Mouse (Mus musculus): ENCODE measurements around the gene Rap1a. TPM values are rescaled to one million over a fixed set of nuclear protein-coding genes. Genes with fewer than 3 reads are reported as not detected.

Rap1a gene
- total and polyA plus RNA-seq, 3 experiments = 32.3 to 64.5 TPM; not detected in 1

DNA sequence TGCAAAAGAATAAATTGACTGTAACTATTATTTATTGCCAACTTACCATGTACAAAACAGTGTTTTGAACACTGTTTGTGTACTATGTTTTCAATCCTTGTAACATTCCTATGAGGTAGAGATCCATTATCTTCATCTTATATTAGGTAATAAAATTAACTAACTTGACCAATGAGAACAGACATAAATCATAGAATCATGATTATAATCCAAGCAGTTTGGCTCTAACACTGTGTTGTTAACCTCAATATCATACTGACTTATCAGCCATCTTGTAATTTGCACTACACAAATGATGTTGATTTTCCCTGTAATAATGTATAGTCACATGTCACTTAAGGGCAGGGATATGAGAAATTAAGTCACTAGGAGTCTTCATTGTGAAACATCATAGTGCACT lies 26.6 kb downstream of the Rap1a start:
- Histone ChIP-seq H3K79me2 (ENCODE audit: control insufficient read depth, insufficient read depth, low read length, poor library complexity) (peaks cover 35% of the 10 kb centered on the region), H3K36me3 (ENCODE audit: control insufficient read depth in 1 of 2, insufficient read depth in 2 of 2, low read length in 2 of 2) (peaks cover 0 to 27% of the 10 kb centered on the region in 2 experiments; a peak in 3 of 4 replicates), H3K4me1 (ENCODE audit: control insufficient read depth in 1 of 2, insufficient read depth in 2 of 2, low read length in 2 of 2) (peaks cover 14 to 18% of the 10 kb centered on the region in 2 experiments), H3K9ac (ENCODE audit: control insufficient read depth, low read depth, low read length, poor library complexity, severe bottlenecking) (no peak overlapping the region), H3K9me3 (replicated peaks; ENCODE audit: insufficient read depth, low read length) (no peaks in the 10 kb centered on the region), H3K4me3 (ENCODE audit: control insufficient read depth in 1 of 2, insufficient read depth in 1 of 2, low read depth in 2 of 2, low read length in 2 of 2) (no peak overlapping the region), H3K27me3 (ENCODE audit: control insufficient read depth in 1 of 2, insufficient read depth in 2 of 2, low read length in 2 of 2) (no peaks in the 10 kb centered on the region), H3K27ac (ENCODE audit: control insufficient read depth, low read depth, low read length) (no peak overlapping the region)
- DNase-seq (ENCODE audit: low read depth, low spot score) = no peak
- no peak for TF ChIP-seq ZKSCAN1 (IDR thresholded peaks at IDR 0.05; ENCODE audit: low read depth, low read length)
- TF ChIP-seq RCOR1 (IDR thresholded peaks at IDR 0.05; ENCODE audit: low read depth, low read length) = no peak
- TF ChIP-seq CHD2 (IDR thresholded peaks at IDR 0.05; ENCODE audit: low read length) = no peak
- TF ChIP-seq ZC3H11A (IDR thresholded peaks at IDR 0.05; ENCODE audit: low read depth, low read length) = no peak

DNA sequence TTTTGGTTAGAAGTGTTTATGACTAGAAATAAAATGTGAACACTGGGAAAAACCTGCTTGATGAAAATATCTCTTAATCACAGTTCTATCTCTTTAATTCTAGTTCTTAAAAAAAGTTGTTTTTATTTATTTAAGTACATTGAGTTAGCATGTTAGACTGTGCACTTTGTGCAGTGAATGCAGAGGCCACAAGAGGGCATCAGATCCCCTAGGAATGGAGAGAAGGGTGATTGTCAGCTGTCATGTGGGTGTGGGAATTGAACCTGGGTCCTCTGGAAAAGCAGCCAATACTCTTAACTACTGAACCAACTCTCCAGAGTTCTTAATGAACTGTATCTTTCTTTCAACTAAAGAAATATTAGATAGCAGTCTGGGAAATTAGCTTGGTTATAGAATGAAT lies 29.6 kb downstream of the Rap1a start:
- Histone ChIP-seq H3K4me1 (ENCODE audit: control insufficient read depth in 1 of 2, insufficient read depth in 2 of 2, low read length in 2 of 2) (peaks cover 15 to 22% of the 10 kb centered on the region in 2 experiments), H3K9me3 (replicated peaks; ENCODE audit: insufficient read depth, low read length) (no peaks in the 10 kb centered on the region), H3K4me3 (ENCODE audit: control insufficient read depth in 1 of 2, insufficient read depth in 1 of 2, low read depth in 2 of 2, low read length in 2 of 2) (no peak overlapping the region), H3K9ac (ENCODE audit: control insufficient read depth, low read depth, low read length, poor library complexity, severe bottlenecking) (no peak overlapping the region), H3K27ac (ENCODE audit: control insufficient read depth, low read depth, low read length) (no peak overlapping the region), H3K36me3 (ENCODE audit: control insufficient read depth in 1 of 2, insufficient read depth in 2 of 2, low read length in 2 of 2) (peaks cover 0 to 32% of the 10 kb centered on the region in 2 experiments; a peak in 3 of 4 replicates), H3K27me3 (ENCODE audit: control insufficient read depth in 1 of 2, insufficient read depth in 2 of 2, low read length in 2 of 2) (no peaks in the 10 kb centered on the region), H3K79me2 (ENCODE audit: control insufficient read depth, insufficient read depth, low read length, poor library complexity) (peaks cover 27% of the 10 kb centered on the region)
- peak; percentile 75 for DNase-seq (ENCODE audit: low read depth, low spot score)
- TF ChIP-seq BHLHE40 (IDR thresholded peaks at IDR 0.05; ENCODE audit: borderline replicate concordance, low read depth, low read length) = no peak
- TF ChIP-seq SMC3 (IDR thresholded peaks at IDR 0.05; ENCODE audit: low read depth, low read length) = peak; percentile 85
- no peak for TF ChIP-seq TAL1 (IDR thresholded peaks at IDR 0.05; ENCODE audit: low read length)
- peak; percentile 34; the same call in 1 of the 2 replicates for TF ChIP-seq ZNF384 (IDR thresholded peaks at IDR 0.05; ENCODE audit: low read depth, low read length)
- TF ChIP-seq MAFK (IDR thresholded peaks at IDR 0.05; ENCODE audit: borderline replicate concordance, low read depth, low read length) = no peak
- TF ChIP-seq POLR2AphosphoS5 (IDR thresholded peaks at IDR 0.05; ENCODE audit: borderline replicate concordance, low read depth, low read length) = no peak
- peak; percentile 66 to 79 (median 68) for TF ChIP-seq CTCF (IDR thresholded peaks at IDR 0.05 in 2 of 3, conservative IDR thresholded peaks at IDR 0.05 in 1 of 3; ENCODE audit: control insufficient read depth in 1 of 3, insufficient read depth in 1 of 3, low read depth in 2 of 3, low read length in 3 of 3, poor library complexity in 1 of 3, severe bottlenecking in 1 of 3)
- TF ChIP-seq RCOR1 (IDR thresholded peaks at IDR 0.05; ENCODE audit: low read depth, low read length) = no peak
- peak; percentile 78 for TF ChIP-seq ZC3H11A (IDR thresholded peaks at IDR 0.05; ENCODE audit: low read depth, low read length)
- TF ChIP-seq RAD21 (IDR thresholded peaks at IDR 0.05; ENCODE audit: low read depth, low read length) = peak; percentile 85
- TF ChIP-seq ZMIZ1 (IDR thresholded peaks at IDR 0.05; ENCODE audit: low read depth, low read length) = no peak
- peak; percentile 55; the same call in 1 of the 2 replicates for TF ChIP-seq SIN3A (IDR thresholded peaks at IDR 0.05; ENCODE audit: low read length)

DNA sequence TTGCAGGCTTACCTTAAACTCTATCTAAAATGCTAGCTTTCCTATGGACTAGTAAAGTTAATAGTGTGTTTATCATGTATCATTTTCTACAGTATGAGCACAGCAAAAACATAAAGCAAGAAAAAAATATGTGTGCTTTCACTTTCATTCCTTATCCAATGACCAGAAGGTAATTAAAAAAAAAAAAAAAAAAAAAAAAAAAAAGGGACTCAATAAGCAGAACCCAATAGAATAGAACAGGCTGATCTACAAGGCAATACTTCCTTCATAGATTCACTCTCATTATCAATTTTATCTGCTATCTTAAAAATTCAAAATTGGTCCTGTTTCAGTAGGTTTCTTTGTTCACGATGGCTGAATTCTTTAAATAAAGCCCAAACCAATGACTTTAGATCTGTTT lies 30.3 kb downstream of the Rap1a start:
- peaks cover 28% of the 10 kb centered on the region for H3K79me2 ChIP-seq (ENCODE audit: control insufficient read depth, insufficient read depth, low read length, poor library complexity)
- no peak for TF ChIP-seq MAZ (IDR thresholded peaks at IDR 0.05; ENCODE audit: low read depth, low read length)
- no peak for TF ChIP-seq KAT2A (conservative IDR thresholded peaks at IDR 0.05; ENCODE audit: low read depth, low read length)
- TF ChIP-seq MAX (IDR thresholded peaks at IDR 0.05; ENCODE audit: low read length) = no peak
- TF ChIP-seq EP300 (IDR thresholded peaks at IDR 0.05; ENCODE audit: low read depth in 1 of 2, low read length in 2 of 2) = 0 out of 4 replicates have a peak, but pooled peaks of 1 of the 2 experiments have one; percentile 14
- TF ChIP-seq ZMIZ1 (IDR thresholded peaks at IDR 0.05; ENCODE audit: low read depth, low read length) = no peak
- TF ChIP-seq ZNF384 (IDR thresholded peaks at IDR 0.05; ENCODE audit: low read depth, low read length) = peak; percentile 78
- TF ChIP-seq POLR2A (IDR thresholded peaks at IDR 0.05; ENCODE audit: control insufficient read depth in 1 of 2, insufficient read depth in 1 of 2, low read depth in 1 of 2, low read length in 2 of 2, poor library complexity in 1 of 2) = no peak
- no peaks in the 10 kb centered on the region for H3K9me3 ChIP-seq (replicated peaks; ENCODE audit: insufficient read depth, low read length)
- H3K4me1 ChIP-seq (ENCODE audit: control insufficient read depth in 1 of 2, insufficient read depth in 2 of 2, low read length in 2 of 2) = peaks cover 15 to 19% of the 10 kb centered on the region in 2 experiments
- no peak overlapping the region for H3K27ac ChIP-seq (ENCODE audit: control insufficient read depth, low read depth, low read length)
- H3K36me3 ChIP-seq (ENCODE audit: control insufficient read depth in 1 of 2, insufficient read depth in 2 of 2, low read length in 2 of 2) = peaks cover 0 to 34% of the 10 kb centered on the region in 2 experiments; a peak in 3 of 4 replicates
- no peak overlapping the region for H3K4me3 ChIP-seq (ENCODE audit: control insufficient read depth in 1 of 2, insufficient read depth in 1 of 2, low read depth in 2 of 2, low read length in 2 of 2)
- H3K27me3 ChIP-seq (ENCODE audit: control insufficient read depth in 1 of 2, insufficient read depth in 2 of 2, low read length in 2 of 2) = no peaks in the 10 kb centered on the region
- no peak for DNase-seq (ENCODE audit: low read depth, low spot score)
- no peak overlapping the region for H3K9ac ChIP-seq (ENCODE audit: control insufficient read depth, low read depth, low read length, poor library complexity, severe bottlenecking)

Measured in MEL (cell line).